Mouse (Mus musculus) adipocyte (in vitro differentiated cells): ENCODE measurements around the gene Gm10024.
"Not testable (repeated sequence)": the region's sequence is repeated elsewhere in the genome, so short reads cannot be mapped to it uniquely, and the experiment has no call there.

ENCODE experiments used
- DNase-seq: peaks from one replicate; pipeline ENCODE4 v3.0.0-alpha.2; 2016; ENCODE audit warnings: low spot score

Gene Gm10024

DNA sequence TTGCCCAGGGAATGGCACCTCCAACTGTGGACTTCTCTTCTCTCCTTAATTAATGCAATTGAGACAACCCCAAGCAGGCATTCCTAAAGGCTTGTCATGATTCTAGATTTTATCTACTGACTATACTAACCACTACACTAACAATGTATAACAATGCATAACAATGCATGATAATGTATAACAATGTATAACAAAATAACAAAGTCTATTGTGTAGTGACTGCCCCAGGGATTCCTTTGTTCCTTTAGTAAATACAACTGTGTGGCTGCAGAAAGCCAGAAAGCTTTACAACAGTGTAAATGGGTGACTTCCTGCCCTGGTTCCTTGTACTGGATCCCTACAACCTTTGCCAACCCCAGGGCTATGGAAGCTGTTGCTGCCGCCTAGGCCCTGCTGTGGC lies 24.7 kb downstream of the Gm10024 start:
- DNase-seq: no peak

DNA sequence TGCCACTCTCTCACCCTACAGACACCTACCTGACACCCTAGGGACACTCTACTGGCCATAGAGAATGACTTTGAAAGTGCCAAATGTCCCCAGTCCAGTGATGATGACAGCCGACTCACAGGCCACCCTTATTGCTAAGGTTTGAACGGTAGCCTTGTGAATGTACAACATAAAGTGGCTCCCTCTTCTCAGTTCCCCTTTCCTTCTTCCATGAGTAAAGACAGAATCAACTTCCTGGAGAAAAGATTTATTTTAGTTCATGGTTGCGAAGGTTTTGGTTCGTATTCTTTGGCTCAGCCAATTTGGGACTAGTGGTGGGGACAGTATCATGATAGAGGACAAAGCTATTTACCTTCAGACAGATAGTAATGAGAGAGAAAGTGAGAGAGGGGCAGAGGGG lies 27.7 kb downstream of the Gm10024 start:
- no peak for DNase-seq

DNA sequence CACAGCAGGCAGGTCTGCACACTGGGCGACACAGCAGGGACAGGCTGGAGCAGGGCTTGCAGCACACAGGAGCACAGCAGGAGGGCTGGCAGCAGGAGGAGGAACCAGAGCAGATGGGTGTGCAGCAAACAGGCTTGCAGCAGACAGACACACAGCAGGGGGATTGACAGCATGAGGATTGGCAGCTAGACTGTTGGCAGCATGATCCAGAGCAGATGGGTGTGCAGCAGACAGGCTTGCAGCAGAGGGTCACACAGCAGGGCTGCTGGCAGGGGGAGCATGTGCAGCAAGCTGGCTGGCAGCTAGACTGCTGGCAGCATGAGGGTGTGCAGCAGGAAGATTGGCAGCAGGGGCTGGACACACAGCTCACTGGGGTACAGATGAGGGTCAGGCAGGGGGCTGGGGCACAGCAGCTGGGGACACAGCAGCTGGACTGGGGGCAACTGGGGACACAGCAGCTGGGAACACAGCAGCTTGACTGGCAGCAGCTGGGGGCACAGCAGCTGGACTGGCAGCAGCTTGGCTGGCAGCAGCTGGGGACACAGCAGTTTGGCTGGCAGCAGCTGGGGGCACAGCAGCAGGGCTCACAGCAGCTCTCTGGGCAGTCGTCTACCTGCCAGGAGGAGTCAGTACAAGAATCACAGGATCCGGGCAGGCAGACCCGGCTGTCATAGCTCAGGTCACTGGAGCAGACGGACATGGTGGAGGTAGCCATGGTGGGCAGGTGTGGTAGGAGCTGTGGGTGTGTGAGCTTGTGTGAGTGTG lies 30.8 kb downstream of the Gm10024 start, which contains the start of gene Gm18596:
Gene Gm18596 (minus strand): TSS at position 715 of the 765 bp plus-strand sequence.
- not testable (repeated sequence) for DNase-seq

DNA sequence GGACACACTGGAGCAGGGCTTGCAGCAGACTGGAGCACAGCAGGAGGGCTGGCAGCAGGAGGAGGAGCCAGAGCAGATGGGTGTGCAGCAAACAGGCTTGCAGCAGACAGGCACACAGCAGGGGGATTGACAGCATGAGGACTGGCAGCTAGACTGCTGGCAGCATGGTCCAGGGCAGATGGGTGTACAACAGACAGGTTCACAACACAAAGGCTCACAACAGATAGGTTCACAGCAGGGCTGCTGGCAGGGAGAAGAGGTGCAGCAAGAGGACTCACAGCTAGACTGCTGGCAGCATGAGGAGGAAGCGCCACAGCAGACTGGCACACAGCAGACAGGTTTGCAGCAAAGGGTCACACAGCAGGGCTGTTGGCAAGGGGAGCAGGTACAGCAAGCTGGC lies 39.4 kb downstream of the Gm10024 start:
- not testable (repeated sequence) for DNase-seq

DNA sequence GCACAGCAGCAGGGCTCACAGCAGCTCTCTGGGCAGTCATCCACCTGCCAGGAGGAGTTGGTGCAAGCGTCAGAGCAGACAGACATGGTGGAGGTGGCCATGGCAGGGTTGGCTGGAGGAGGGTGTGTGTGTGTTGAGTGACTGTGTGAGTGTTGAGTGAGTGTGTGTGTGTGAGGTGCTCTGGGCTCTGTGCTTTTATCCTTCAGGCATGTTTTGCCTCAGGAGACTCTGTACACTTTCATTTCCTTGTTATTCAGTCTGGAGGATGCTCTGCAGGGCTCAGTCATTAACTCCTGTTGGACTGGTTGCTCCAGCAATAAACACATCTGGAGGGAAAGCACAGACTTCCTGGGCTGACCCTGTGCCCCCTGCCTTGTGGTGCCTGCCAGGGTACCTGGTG lies 40.0 kb downstream of the Gm10024 start, which contains the start of gene Gm9736:
Gene Gm9736 (minus strand): TSS at position 101 of the 400 bp plus-strand sequence.
- DNase-seq: not testable (repeated sequence)

DNA sequence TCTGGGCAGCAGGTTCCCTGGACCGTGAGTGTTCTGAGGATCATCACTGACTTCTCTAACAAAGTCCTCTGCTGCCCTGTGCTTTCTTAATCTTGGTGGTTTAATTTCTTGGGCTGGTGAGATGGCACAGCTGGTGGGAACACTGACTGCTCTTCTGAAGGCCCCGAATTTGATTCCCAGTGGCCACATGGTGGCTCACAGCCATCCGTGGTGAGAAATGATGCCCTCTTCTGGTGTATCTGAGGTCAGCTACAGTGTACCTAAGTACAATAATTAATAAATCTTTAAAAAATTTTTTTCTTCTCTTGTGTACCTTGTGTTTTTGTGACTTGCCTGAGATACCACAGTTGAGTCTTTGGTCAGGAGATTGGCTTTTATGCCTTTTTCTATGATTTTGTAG lies 41.1 kb downstream of the Gm10024 start:
- not testable (repeated sequence) for DNase-seq

DNA sequence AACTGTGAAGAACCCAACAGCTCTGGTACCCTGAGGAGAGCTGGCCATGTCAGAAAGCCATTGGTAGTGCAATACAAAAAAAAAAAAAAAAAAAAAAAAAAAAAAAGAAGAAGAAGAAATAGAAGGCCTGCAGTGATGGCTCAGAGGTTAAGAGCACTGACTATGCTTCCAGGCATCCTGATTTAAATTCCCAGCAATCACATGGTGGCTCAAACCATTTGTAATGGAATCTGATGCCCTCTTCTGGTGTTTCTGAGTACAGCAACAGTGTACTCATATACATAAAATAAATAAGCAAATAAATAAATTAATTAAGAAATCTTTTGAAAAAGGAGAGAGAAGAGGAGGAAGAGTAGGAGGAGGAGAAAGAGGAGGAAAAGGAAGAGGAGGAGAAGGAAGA lies 42.2 kb downstream of the Gm10024 start:
- DNase-seq: no peak

DNA sequence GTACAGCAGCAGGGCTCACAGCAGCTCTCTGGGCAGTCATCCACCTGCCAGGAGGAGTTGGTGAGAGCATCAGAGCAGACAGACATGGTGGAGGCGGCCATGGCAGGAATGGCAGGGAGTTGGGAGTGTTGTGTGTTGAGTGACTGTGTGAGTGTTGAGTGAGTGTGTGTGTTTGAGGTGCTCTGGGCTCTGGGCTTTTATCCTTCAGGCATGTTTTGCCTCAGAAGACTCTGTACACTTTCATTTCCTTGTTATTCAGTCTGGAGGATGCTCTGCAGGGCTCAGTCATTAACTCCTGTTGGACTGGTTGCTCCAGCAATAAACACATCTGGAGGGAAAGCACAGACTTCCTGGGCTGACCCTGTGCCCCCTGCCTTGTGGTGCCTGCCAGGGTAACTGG lies 48.3 kb downstream of the Gm10024 start, which contains the start of gene Gm3233:
Gene Gm3233 (minus strand): TSS at position 101 of the 400 bp plus-strand sequence.
- not testable (repeated sequence) for DNase-seq
